Mouse (Mus musculus): ENCODE measurements at regions not wholly inside any gene's neighbourhood (a gene's known extent, or its start where the extent isn't known, plus 50 kb on each side); places are given as distances from the start of the nearest gene placed in this dataset.

GRCm38 (mm10) chr8:8491908-8492307 lies 169.1 kb downstream of the Efnb2 start:
- TF ChIP-seq POLR2A (IDR thresholded peaks at IDR 0.05; ENCODE audit: low read depth, low read length) (no peak), CTCF (IDR thresholded peaks at IDR 0.05; ENCODE audit: borderline replicate concordance, insufficient read depth, low read length) (no peak)

Data from embryonic fibroblast, embryonic 13.5 days (primary cell).